Mouse (Mus musculus) ES-E14 (cell line): ENCODE data around the gene Sptb.

ENCODE experiments used
- CHD2 ChIP-seq: IDR thresholded peaks from 2 replicates; pipeline ENCODE4 v1.6.1; 2014; ENCODE audit warnings: mild to moderate bottlenecking, low read depth, low read length, inconsistent platforms
- HCFC1 ChIP-seq: IDR thresholded peaks from 2 replicates; pipeline ENCODE4 v1.6.1; 2012; ENCODE audit warnings: low read length, inconsistent platforms, borderline replicate concordance; ENCODE audit not compliant: insufficient read depth
- ZC3H11A ChIP-seq: IDR thresholded peaks from 2 replicates; pipeline ENCODE4 v1.6.1; 2012; ENCODE audit warnings: low read depth, mild to moderate bottlenecking, inconsistent platforms, low read length, borderline replicate concordance
- ZNF384 ChIP-seq: IDR thresholded peaks from 2 replicates; pipeline ENCODE4 v1.6.1; 2012; ENCODE audit warnings: low read depth, low read length, inconsistent platforms

DNA sequence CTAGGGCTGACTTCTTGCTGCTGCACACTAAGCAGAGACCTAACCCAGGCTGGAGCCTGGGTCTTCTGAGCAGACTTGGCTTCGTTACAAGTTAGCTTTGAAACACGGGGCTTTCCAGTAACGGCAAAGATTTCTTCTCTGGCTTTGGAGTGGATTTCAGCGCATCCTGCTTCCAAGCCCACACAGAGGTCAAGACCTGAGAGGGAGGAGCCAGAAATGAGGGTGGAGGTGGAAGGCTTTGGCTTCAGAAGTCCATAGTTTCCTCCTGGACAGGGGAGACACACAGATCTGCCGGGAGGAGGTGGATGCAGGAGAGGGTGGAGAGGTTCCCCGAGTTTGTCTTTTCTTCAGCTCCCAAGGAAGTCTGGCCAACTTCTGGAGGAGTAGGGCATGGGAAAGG lies 120.8 kb downstream of the Sptb start:
- TF ChIP-seq HCFC1 (no peak), ZNF384 (no peak), CHD2 (no peak), ZC3H11A (no peak)
